Mouse (Mus musculus) adipocyte (in vitro differentiated cells): ENCODE data around the gene Trappc3.

Source experiments
- DNase-seq: peaks from one replicate; pipeline ENCODE4 v3.0.0-alpha.2; 2016; ENCODE audit warnings: low spot score

The Trappc3 gene

GRCm38 (mm10) chr4:126278961-126279360 lies 16.8 kb downstream of the Trappc3 start:
- DNase-seq: no peak

- no peak for DNase-seq
Observed at GRCm38 (mm10) chr4:126281706-126282105, 19.6 kb downstream of the Trappc3 start.

- DNase-seq: no peak
Observed at GRCm38 (mm10) chr4:126283582-126283981, 21.5 kb downstream of the Trappc3 start.

GRCm38 (mm10) chr4:126286492-126286891 lies 24.4 kb downstream of the Trappc3 start, which contains the start of gene Col8a2:
Col8a2 (plus strand) TSS chr4:126286793.
- DNase-seq: no peak

GRCm38 (mm10) chr4:126287302-126287995 lies 25.3 kb downstream of the Trappc3 start:
- no peak for DNase-seq

- DNase-seq: no peak
Observed at GRCm38 (mm10) chr4:126288085-126288666, 26.1 kb downstream of the Trappc3 start.

GRCm38 (mm10) chr4:126290314-126290713 lies 28.2 kb downstream of the Trappc3 start:
- DNase-seq: no peak

GRCm38 (mm10) chr4:126291196-126291595 lies 29.1 kb downstream of the Trappc3 start:
- no peak for DNase-seq

GRCm38 (mm10) chr4:126295152-126295551 lies 33.0 kb downstream of the Trappc3 start:
- no peak for DNase-seq

- DNase-seq: no peak
Observed at GRCm38 (mm10) chr4:126295937-126296336, 33.8 kb downstream of the Trappc3 start.

- no peak for DNase-seq
Observed at GRCm38 (mm10) chr4:126296617-126297101, 34.5 kb downstream of the Trappc3 start.

GRCm38 (mm10) chr4:126300916-126301583 lies 38.9 kb downstream of the Trappc3 start:
- no peak for DNase-seq

- peak; percentile 76 for DNase-seq
Observed at GRCm38 (mm10) chr4:126301584-126302309, 39.6 kb downstream of the Trappc3 start.

- no peak for DNase-seq
Observed at GRCm38 (mm10) chr4:126303877-126304276, 41.8 kb downstream of the Trappc3 start.

GRCm38 (mm10) chr4:126305428-126305827 lies 43.3 kb downstream of the Trappc3 start:
- no peak for DNase-seq

GRCm38 (mm10) chr4:126306058-126306457 lies 43.9 kb downstream of the Trappc3 start:
- no peak for DNase-seq

GRCm38 (mm10) chr4:126306827-126307226 lies 44.7 kb downstream of the Trappc3 start:
- no peak for DNase-seq

- no peak for DNase-seq
Observed at GRCm38 (mm10) chr4:126309211-126309921, 47.2 kb downstream of the Trappc3 start.

- peak; percentile 87 for DNase-seq
Observed at GRCm38 (mm10) chr4:126309922-126310309, 47.8 kb downstream of the Trappc3 start.

GRCm38 (mm10) chr4:126310344-126310743 lies 48.2 kb downstream of the Trappc3 start:
- DNase-seq: no peak

- no peak for DNase-seq
Observed at GRCm38 (mm10) chr4:126311566-126312200, 49.6 kb downstream of the Trappc3 start.
